Mouse (Mus musculus): ENCODE measurements around the gene AC109138.7. TPM values are rescaled to one million over a fixed set of nuclear protein-coding genes. Genes with fewer than 3 reads are reported as not detected.

AC109138.7 gene
- total and polyA plus RNA-seq, 3 experiments = not detected

GRCm38 (mm10) chr19:4196048-4196447, 18.1 kb upstream of the AC109138.7 start:
- Histone ChIP-seq H3K36me3 (replicated peaks in 1 of 2; ENCODE audit: control insufficient read depth in 1 of 2, insufficient read depth in 1 of 2, low read length in 1 of 2) (peaks cover 56 to 76% of the 10 kb centered on the region in 2 experiments), H3K4me3 (replicated peaks in 1 of 3; ENCODE audit: low read depth in 2 of 3, low read length in 2 of 3, poor library complexity in 1 of 3) (no peak overlapping the region), H3K4me2 (ENCODE audit: insufficient read depth, low read depth, poor library complexity, severe bottlenecking) (no peak overlapping the region), H3K79me2 (replicated peaks; ENCODE audit: control insufficient read depth, extremely low read depth, insufficient read depth, poor library complexity, severe bottlenecking) (peaks cover 35% of the 10 kb centered on the region), H3K27me3 (replicated peaks) (no peaks in the 10 kb centered on the region), H3K4me1 (ENCODE audit: control insufficient read depth in 1 of 2, insufficient read depth in 2 of 2) (peaks cover 11 to 68% of the 10 kb centered on the region in 2 experiments), H3K27ac (ENCODE audit: insufficient read depth, low read depth) (no peak overlapping the region), H3K9me3 (replicated peaks; ENCODE audit: low read length) (no peaks in the 10 kb centered on the region), H3K9ac (ENCODE audit: insufficient read depth, low read depth) (no peak overlapping the region)
- DNase-seq (ENCODE audit: extremely low read depth) = no peak
- in situ Hi-C loops (cut with MboI; ENCODE audit: low pct_ligation_motif_present, low pct_unique_long_range_greater_than_20kb, low sequenced_read_pairs) (no loop called here), dilution Hi-C loops (cut with MboI; ENCODE audit: extremely low pct_ligation_motif_present, extremely low pct_unique_long_range_greater_than_20kb, low sequenced_read_pairs) (no loop called here)
- TF ChIP-seq MAZ (IDR thresholded peaks at IDR 0.05; ENCODE audit: low read depth, low read length) = no peak
- TF ChIP-seq MYC (IDR thresholded peaks at IDR 0.05; ENCODE audit: low read depth, low read length) = no peak
- no peak for TF ChIP-seq EP300 (IDR thresholded peaks at IDR 0.05; ENCODE audit: low read length)
- TF ChIP-seq MAX (IDR thresholded peaks at IDR 0.05; ENCODE audit: low read length) = no peak

- H3K4me3 ChIP-seq (replicated peaks in 1 of 3; ENCODE audit: low read depth in 2 of 3, low read length in 2 of 3, poor library complexity in 1 of 3) = no peak overlapping the region
- H3K79me2 ChIP-seq (replicated peaks; ENCODE audit: control insufficient read depth, extremely low read depth, insufficient read depth, poor library complexity, severe bottlenecking) = peaks cover 37% of the 10 kb centered on the region
- no peak for TF ChIP-seq KAT2A (IDR thresholded peaks at IDR 0.05; ENCODE audit: insufficient replicate concordance, low read length)
- no peak for TF ChIP-seq BHLHE40 (IDR thresholded peaks at IDR 0.05; ENCODE audit: low read depth, low read length)
- TF ChIP-seq RAD21 (IDR thresholded peaks at IDR 0.05; ENCODE audit: low read depth, low read length) = no peak
- no peak for TF ChIP-seq E2F4 (IDR thresholded peaks at IDR 0.05; ENCODE audit: insufficient replicate concordance, low read depth, low read length)
- no peak for TF ChIP-seq CTCF (conservative IDR thresholded peaks at IDR 0.05 in 1 of 2, IDR thresholded peaks at IDR 0.05 in 1 of 2; ENCODE audit: low read depth in 2 of 2, low read length in 2 of 2)
- TF ChIP-seq MXI1 (IDR thresholded peaks at IDR 0.05; ENCODE audit: low read depth, low read length) = peak; percentile 40; the same call in 1 of the 2 replicates
- TF ChIP-seq SMC3 (IDR thresholded peaks at IDR 0.05; ENCODE audit: low read depth, low read length) = no peak
- no peaks in the 10 kb centered on the region for H3K9me3 ChIP-seq (replicated peaks; ENCODE audit: low read length)
- in situ Hi-C loops (cut with MboI; ENCODE audit: low pct_ligation_motif_present, low pct_unique_long_range_greater_than_20kb, low sequenced_read_pairs) = no loop called here
- DNase-seq (ENCODE audit: extremely low read depth) = no peak
- dilution Hi-C loops (cut with MboI; ENCODE audit: extremely low pct_ligation_motif_present, extremely low pct_unique_long_range_greater_than_20kb, low sequenced_read_pairs) = no loop called here
- no peak overlapping the region for H3K27ac ChIP-seq (ENCODE audit: insufficient read depth, low read depth)
- H3K4me1 ChIP-seq (ENCODE audit: control insufficient read depth in 1 of 2, insufficient read depth in 2 of 2) = peaks cover 11 to 68% of the 10 kb centered on the region in 2 experiments
- H3K9ac ChIP-seq (ENCODE audit: insufficient read depth, low read depth) = no peak overlapping the region
- no peaks in the 10 kb centered on the region for H3K27me3 ChIP-seq (replicated peaks)
- no peak overlapping the region for H3K4me2 ChIP-seq (ENCODE audit: insufficient read depth, low read depth, poor library complexity, severe bottlenecking)
- H3K36me3 ChIP-seq (replicated peaks in 1 of 2; ENCODE audit: control insufficient read depth in 1 of 2, insufficient read depth in 1 of 2, low read length in 1 of 2) = peaks cover 56 to 76% of the 10 kb centered on the region in 2 experiments
These were observed 17.6 kb upstream of the AC109138.7 start for GRCm38 (mm10) chr19:4196548-4196947.

GRCm38 (mm10) chr19:4197180-4197579, 17.0 kb upstream of the AC109138.7 start:
- Histone ChIP-seq H3K9me3 (replicated peaks; ENCODE audit: low read length) (no peaks in the 10 kb centered on the region), H3K27me3 (replicated peaks) (no peaks in the 10 kb centered on the region), H3K79me2 (replicated peaks; ENCODE audit: control insufficient read depth, extremely low read depth, insufficient read depth, poor library complexity, severe bottlenecking) (peaks cover 37% of the 10 kb centered on the region), H3K4me2 (ENCODE audit: insufficient read depth, low read depth, poor library complexity, severe bottlenecking) (no peak overlapping the region), H3K4me1 (ENCODE audit: control insufficient read depth in 1 of 2, insufficient read depth in 2 of 2) (peaks cover 15 to 74% of the 10 kb centered on the region in 2 experiments), H3K36me3 (replicated peaks in 1 of 2; ENCODE audit: control insufficient read depth in 1 of 2, insufficient read depth in 1 of 2, low read length in 1 of 2) (peaks cover 56 to 76% of the 10 kb centered on the region in 2 experiments), H3K4me3 (replicated peaks in 1 of 3; ENCODE audit: low read depth in 2 of 3, low read length in 2 of 3, poor library complexity in 1 of 3) (no peak overlapping the region), H3K27ac (ENCODE audit: insufficient read depth, low read depth) (no peak overlapping the region), H3K9ac (ENCODE audit: insufficient read depth, low read depth) (no peak overlapping the region)
- TF ChIP-seq UBTF (IDR thresholded peaks at IDR 0.05; ENCODE audit: low read depth, low read length) = no peak
- TF ChIP-seq MAFK (IDR thresholded peaks at IDR 0.05; ENCODE audit: insufficient replicate concordance, low read length) = peak; percentile 65; the same call in 1 of the 2 replicates
- dilution Hi-C loops (cut with MboI; ENCODE audit: extremely low pct_ligation_motif_present, extremely low pct_unique_long_range_greater_than_20kb, low sequenced_read_pairs) (no loop called here), in situ Hi-C loops (cut with MboI; ENCODE audit: low pct_ligation_motif_present, low pct_unique_long_range_greater_than_20kb, low sequenced_read_pairs) (no loop called here)
- no peak for DNase-seq (ENCODE audit: extremely low read depth)
